Mouse (Mus musculus) left cerebral cortex, postnatal 4 days (tissue): Measurements from ENCODE around the gene Gm21915. TPM values are rescaled to one million over a fixed set of nuclear protein-coding genes. Genes with fewer than 3 reads are reported as not detected.

Experiments used
- DNase-seq: peaks from one replicate; pipeline ENCODE4 v3.0.0-alpha.2; 2022
- intact Hi-C: fragments of 180-260 bp; cut with DNase I; formaldehyde crosslinking; loops from one replicate; pipeline ENCODE4 v1.15.1; 2025
- total RNA-seq, 2 experiments: library from RNA; stranded (reverse); gene quantifications; 2 replicates each; pipeline ENCODE4 v1.2.3; 2021

The Gm21915 gene
- not detected for total RNA-seq

DNA sequence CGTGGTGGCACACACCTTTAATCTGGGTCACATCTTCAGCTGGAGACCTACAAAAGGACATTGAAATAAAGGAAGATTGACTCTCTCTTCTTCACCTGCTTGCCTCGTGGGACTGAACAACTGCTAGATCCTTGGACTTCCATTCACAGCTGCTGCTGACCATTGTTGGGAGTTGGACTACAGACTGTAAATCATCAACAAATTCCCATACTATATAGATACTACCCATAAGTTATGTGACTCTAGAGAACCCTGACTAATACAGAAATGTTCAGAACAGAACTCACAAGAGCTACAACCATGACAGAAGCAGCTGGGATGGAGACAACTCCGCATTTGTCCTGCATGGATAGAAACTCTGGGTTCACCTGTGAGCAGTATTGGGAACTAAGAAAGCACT is at the start of gene Gm21915:
Gene Gm21915 (plus strand): TSS at position 301 of the 400 bp plus-strand sequence.
- DNase-seq: no peak
- intact Hi-C loops: no loop called here

DNA sequence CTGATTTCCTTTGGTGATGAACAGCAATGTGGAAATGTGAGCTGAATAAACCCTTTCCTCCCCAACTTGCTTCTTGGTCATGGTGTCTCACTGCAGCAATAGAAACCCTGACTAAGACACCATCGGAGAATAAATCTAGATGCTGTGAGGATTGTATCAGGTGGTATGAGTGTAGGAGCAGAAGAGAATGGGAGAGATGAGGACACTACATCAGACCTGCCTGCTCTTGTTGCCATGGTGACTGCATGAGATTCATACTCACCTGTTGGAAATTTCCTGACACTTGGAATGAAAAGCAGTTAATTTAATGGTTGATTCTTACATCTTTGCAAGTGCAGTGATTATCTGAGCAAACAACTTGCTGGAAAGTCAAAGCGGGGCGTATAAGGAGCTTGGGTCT is 48.1 kb upstream of the Gm21915 start:
- intact Hi-C loops: loop anchor here (10.0 kb wide), 1 partner anchor 207 kb away; no protein-coding TSS in a partner anchor

DNA sequence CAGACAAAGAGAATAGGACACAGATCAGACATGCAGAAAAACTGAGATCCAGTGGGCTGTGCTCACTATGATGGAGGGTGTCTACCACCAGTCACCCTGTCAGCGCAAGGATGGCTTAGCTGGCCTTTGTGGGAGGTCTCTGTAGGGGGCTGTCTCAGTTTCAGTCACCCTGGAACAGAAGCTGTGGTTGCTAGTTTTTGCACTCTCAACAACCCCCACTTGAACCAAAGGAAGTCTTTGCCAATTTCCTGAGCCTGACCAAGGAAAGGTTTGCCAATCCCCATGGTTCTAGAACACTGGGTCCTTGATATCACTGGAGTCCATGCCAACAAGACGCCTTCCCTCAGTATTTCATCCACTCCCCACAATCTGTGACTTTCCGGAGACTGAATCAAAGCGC is 47.6 kb upstream of the Gm21915 start:
- DNase-seq: no peak
- intact Hi-C loops: loop anchor here (10.0 kb wide), 1 partner anchor 208 kb away; no protein-coding TSS in a partner anchor

More for the DNA sequence above, 48.1 kb upstream of the Gm21915 start:
- no peak for DNase-seq

DNA sequence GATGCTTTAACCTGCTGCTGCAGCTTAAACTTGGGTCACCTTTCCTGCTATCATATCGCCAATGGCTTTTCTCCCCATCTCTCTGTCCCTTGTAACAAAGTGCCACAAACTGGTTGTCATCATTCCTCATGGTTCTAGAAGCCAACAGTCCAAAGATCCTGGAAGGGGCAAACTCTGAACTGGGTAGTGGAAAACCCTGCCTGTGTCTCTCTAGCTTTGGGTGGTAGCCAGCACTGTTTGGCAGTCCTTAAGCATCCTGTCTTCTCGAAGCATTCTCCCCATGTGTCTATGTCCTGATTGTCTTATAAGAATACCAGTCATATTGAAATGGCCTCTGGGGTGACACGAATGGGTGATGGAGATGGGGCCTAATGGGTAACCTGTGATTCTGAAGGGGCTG is 45.1 kb upstream of the Gm21915 start:
- intact Hi-C loops: loop anchor here (10.0 kb wide), 1 partner anchor 211 kb away; no protein-coding TSS in a partner anchor
- DNase-seq: no peak

DNA sequence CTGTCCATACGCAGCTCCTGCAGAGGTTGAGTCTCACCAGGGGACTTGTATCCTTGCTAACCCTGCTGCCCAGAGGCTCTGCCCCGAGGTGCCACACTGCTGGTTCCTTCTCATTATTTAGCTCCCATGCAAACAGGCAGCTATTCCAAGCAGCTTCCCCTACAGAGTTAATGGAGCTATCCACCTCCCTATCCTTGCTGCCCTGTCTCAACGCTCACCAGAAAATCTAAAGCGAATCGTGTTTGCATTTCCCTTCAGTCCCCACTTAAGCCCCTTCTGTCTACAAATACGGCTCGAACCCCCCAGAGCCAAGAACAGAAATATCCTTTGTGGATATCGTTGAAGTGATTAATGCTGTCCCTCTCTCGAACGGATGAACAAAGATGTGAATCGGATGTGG is 43.8 kb upstream of the Gm21915 start:
- no peak for DNase-seq
- intact Hi-C loops: loop anchor here (10.0 kb wide), 1 partner anchor 212 kb away; no protein-coding TSS in a partner anchor

DNA sequence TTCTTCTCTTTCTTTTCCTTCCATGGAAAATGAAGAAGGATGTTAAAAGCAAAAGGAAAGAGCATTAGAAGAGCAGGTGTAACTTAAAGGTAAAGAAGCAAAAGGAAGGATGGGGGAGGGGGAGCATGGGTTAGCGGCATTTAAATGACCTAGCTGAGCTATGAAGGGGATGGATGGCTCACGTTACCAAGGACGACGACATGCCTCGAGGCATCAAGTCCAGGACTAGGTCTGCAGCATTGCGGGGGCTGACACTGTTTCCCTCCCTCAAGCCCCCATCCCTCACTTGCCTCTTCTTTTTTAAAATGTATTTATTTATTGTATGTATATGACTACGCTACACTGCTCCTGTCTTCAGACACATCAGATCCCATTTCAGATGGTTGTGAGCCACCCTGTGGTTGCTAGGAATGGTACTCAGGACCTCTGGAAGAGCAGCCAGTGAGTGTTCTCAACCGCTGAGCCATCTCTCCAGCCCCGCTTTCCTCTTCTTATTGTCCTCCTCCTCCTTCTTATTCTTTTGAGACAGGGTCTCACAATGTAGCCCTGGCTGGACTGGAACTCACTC is 43.2 kb upstream of the Gm21915 start:
- no peak for DNase-seq
- intact Hi-C loops: loop anchor here (10.0 kb wide), 1 partner anchor 212 kb away; no protein-coding TSS in a partner anchor

DNA sequence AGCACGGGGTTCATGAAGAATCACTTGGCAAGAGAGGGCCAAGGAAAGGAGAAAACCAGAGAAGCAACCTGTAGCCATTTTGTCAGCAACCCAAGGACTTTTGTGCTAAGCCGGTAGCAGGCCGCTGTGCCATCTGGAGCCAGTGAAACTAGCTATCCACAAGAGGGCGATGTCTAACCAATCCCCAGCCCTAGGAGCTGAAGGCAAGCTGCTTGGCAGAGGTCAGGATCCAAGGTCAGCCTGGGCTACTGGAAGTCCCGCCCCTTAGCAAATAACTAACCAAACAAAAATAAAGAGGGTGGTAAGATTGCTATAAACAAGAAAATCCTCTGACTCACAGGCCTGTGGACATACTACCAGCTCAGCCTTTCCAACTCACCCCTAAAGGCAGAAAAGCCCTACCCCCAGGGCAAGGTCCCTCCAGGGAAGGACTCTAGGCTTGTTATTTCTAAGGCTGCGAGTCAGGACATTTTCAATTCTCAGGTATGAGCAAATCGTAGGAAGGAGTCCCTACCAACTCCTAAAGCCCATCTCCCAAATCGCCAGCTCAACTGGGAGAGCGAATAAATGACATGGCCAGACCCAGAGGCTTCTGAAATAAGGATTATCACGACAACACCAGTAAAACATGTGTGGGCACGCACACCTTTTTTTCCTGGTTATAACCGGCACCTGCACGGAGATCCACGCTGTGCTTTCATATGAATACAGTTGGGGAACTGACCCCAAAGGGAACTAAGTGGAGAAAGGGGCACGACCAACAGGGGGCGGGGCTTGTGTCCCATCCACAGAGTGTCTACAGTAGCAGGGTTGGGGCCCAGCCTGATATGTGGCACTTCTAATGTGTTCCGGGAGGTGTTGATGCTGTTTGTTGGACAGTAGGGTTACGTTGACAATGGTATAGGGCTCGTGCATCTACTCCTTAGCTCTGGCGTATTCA is 42.0 kb upstream of the Gm21915 start:
- intact Hi-C loops: loop anchor here (10.0 kb wide), 1 partner anchor 214 kb away; no protein-coding TSS in a partner anchor
- DNase-seq: peak; percentile 72

DNA sequence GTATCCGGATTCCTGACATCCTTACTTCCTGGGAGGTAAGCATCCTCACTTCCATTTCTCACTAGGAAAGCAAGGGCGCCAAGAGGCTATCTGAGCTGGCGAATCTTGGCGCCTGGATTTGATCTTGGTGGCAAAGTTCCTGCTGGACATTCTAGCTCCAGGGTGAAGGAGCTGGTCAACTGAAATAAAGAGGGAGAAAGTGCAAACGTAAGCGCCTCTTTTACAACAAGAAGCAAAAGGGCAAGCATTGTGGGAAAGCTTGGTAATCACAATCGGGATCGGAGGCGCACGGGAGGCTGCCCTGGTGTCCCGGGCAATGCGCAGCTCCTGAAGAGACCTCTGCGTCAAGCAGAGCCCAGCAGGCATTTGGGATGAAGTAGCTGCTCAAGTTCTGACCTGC is 41.0 kb upstream of the Gm21915 start:
- no peak for DNase-seq
- intact Hi-C loops: loop anchor here (10.0 kb wide), 1 partner anchor 215 kb away; no protein-coding TSS in a partner anchor

DNA sequence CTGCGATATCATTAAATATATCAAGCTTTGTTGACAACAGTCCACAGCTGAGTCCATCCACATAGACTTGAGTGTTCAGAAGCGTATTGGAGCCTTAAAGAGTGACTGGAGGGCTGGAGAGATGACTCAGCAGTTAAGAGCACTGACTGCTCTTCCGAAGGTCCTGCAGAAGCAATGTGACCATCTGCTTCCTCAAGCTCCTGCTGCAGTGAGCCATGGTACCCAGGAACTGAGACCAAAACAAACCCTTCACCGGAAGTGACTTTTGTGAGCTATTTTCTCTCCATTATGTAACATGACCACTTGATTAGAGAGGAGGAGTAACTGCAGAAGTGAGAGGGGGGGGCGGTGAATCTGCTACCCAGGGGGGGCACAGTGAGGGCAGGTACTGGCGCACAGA is 39.3 kb upstream of the Gm21915 start:
- no peak for DNase-seq
- intact Hi-C loops: no loop called here

DNA sequence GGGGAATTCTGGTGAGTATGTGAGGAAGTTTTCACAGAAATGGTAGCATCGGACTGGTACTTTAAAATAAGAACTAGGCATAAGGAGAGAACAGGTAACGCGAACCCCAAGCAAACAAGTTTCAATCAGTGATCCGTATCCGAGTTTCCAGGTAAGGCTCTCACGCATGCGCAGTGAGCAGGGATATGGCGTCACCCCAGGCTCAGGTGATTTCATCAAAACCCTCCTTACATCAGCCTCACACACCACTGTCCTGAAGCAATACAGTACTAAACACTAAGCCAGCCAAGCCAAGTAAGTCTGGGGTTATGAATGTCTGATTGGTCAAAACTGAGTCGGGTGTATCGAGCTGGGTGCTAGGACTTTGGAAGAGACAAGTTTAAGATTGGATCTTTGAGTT is 38.9 kb upstream of the Gm21915 start:
- no peak for DNase-seq
- intact Hi-C loops: no loop called here

DNA sequence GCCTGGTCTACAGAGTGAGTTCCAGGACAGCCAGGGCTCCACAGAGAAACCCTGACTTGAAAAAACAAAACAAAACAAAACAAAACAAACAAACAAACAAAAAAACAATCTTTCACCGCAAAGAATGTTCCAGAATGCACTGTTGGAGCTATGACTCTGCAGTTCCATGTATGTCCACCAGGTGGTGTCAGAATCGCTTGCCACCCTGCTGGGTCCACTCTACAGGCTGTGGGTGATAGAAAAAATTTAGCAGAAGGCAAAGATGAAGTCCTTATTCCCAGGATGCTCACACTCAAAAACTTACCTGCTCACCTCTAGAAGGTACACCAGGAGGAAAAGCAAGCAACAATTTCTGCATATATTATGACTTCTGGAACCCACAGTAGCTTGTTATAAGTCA is 34.4 kb upstream of the Gm21915 start:
- DNase-seq: peak; percentile 68
- intact Hi-C loops: loop anchor here (5.0 kb wide), 2 partner anchors 51 to 116 kb away; partner anchors contain the start of gene Clmp

DNA sequence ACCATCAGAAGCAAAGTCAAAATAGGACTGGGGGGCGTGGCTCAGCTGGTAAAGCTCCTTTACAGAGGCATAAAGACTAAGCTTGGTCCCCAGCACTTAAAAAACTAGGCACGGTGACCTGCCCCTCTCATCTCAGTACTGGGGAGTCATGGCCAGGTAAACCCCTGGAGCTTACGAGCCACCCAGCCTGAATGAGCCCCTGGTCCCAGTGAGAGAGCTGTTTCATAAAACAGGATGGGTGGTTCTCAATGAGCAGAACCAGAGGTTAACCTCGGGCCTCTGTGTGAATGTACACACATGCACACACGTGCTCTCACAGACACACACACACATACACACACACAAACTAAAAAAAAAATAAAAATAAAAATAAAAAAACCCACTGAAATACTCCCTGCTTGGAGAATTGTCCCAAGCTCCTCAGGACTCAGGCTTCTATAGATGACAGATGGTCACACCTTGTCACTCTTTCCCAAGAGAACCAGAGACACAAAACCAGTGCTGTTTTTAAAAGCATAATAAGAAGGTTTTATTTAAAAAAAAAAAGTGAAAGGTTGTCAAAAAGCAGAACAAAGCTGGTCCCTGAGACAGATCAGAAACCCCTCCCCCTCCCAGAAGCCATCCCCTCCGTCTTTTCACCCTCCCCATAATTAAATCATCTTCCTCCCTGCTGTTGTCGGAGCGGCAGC is 32.6 kb upstream of the Gm21915 start:
- intact Hi-C loops: loop anchor here (5.0 kb wide), 2 partner anchors 49 to 114 kb away; partner anchors contain the start of gene Clmp
- DNase-seq: no peak

DNA sequence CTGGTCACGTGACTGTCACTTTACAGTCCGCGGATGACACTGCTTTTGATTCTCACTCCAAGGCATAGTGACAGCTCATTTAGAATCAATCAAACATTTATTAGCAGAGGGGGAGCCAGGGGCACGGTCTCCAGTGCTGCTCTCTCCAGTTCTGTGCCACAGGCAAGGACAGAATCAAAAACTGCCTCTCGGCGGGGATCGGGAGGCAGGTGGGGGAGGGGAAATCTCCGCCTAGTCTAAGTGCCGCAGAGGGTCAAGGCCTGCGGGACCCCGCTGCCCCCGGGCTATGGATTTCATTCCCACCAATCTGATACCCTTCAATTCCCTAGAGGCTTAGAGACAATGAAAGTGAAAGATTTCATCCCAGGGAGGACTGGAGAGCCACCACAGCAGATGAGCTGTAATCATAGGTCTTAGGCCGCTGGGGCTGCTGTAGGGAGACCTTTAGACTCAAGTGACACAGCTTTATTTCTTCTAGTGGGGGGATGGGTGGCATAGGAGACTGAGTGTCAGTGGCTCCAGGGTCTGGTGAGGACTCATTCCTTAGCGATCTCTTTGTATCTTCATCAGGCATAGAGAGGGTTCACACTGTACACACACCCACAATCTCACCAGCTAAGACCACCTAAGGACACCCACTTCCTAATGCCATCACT is 31.9 kb upstream of the Gm21915 start:
- DNase-seq: peak; percentile 64
- intact Hi-C loops: loop anchor here (5.0 kb wide), 2 partner anchors 49 to 114 kb away; partner anchors contain the start of gene Clmp

DNA sequence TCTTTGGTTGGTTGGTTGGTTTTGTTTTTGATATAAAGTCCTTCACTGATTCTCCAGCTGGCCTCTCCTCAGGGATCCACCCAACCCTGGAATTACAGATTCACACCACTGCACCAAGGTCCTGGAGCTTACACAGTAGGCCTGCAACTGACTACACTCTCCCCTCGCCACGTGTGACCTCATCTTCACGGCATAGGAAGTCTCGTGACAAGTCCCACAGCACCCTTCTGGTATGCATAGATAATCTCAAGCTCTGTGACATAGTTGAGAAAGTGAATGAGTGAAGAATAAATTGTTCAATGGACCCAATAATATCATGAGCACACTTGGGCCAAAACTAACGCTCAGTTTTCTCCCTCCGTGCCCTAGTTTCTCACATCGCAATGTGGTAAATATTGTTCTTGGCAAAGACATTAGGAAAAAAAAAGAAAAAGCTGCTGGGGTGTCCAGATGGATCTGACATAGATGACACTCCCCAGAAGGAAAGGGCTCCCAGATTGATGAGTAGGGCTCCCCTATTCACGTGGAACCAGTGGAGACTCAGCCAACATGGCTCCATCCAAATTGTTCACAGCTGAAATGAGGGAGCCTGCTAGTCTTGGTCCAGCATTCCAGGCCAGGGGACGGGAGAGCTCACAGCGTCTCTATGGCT is 30.8 kb upstream of the Gm21915 start:
- DNase-seq: no peak
- intact Hi-C loops: loop anchor here (5.0 kb wide), 2 partner anchors 48 to 113 kb away; partner anchors contain the start of gene Clmp

DNA sequence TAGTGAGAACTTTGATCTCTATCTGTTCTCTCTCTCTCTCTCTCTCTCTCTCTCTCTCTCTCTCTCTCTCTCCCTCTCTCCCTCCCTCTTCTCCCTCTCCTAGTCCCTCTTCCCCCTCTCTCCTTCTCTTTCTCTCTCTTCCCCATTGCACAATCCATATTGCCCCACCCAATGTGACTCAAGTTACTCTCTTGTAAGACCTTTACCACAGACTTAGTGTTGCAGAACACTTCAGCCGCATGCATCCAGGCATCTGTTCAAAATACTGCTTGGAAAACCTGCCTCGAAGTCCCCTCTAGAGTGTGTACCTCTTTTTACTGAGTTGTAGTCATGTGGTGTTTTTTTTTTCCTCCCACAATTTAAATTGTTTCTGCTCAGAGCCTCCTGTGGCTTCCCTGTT is 29.1 kb upstream of the Gm21915 start:
- intact Hi-C loops: no loop called here

DNA sequence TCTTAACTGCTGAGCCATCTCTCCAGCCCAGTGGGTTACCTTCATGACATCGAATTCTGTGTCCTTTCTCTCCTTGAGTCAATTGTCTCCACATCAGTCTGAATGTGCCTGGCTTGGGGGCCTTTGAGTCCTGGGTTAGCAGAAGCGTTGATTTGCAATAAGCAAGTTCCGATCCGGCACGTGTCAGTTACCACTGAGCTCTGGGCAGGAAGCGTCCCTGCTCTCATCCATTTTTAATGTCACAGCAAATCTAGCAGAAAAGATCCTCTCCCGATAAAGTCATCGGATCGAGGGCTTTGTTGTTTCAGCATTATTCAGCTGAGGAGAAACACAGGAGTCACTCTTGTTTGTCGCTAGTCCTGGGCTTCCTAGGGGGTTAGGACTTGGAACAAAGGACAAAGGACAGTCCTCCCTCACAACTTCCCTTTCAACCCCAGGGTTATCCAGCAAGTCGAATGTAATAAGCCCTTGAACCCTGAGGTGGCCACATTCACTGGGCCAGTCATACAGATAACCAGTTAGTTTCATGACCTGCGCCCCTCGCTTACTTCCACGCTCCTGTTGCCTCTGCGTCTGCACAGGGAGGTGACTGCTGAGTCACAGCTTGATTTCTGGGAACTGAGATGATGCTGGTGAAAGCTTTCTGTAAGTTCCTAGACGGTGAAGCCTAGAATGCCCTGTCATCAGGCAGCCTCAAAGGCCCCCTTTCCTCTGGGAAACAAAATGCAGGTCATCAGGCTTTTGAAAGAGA is 27.8 kb upstream of the Gm21915 start:
- intact Hi-C loops: no loop called here
- no peak for DNase-seq

More for the DNA sequence above, 29.1 kb upstream of the Gm21915 start:
- no peak for DNase-seq

DNA sequence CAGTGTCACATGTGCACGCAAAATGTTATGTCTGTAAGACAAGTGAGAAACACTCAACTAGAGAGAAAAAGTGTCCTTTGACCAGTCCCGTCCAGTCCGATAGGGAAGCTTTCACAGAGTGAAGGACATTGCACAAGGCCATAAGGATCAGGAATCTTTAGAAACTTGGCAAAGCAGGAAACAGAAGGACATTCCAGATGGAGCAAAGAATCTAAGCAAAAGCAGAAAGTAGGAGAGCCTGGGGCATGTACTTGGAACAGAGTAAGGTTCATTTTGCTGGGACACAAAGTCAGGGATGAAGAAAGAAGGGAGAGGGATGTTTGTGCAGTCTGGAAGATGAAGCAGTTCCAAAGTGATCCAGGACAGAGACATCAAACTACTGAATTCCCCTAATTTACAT is 21.0 kb upstream of the Gm21915 start:
- no peak for DNase-seq
- intact Hi-C loops: no loop called here

DNA sequence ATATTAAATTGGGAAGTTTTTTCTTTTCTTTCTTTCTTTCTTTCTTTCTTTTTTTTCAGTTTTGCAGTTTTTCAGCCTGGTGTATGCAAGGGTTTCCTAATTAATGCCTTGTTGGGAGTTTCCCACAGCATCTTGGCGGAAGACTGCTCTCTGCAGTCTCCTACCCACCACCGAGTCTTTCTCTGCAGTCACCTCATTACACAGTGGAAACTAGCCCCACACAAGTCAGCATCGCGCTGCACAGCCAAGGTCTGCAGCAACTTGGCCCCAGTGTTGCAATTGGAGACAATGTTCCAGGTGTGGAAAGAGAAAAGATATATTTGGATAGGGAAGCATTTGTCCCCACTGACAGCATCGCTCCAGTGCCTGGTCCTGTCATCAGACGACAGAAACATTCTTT is 20.4 kb upstream of the Gm21915 start:
- intact Hi-C loops: no loop called here
- no peak for DNase-seq

DNA sequence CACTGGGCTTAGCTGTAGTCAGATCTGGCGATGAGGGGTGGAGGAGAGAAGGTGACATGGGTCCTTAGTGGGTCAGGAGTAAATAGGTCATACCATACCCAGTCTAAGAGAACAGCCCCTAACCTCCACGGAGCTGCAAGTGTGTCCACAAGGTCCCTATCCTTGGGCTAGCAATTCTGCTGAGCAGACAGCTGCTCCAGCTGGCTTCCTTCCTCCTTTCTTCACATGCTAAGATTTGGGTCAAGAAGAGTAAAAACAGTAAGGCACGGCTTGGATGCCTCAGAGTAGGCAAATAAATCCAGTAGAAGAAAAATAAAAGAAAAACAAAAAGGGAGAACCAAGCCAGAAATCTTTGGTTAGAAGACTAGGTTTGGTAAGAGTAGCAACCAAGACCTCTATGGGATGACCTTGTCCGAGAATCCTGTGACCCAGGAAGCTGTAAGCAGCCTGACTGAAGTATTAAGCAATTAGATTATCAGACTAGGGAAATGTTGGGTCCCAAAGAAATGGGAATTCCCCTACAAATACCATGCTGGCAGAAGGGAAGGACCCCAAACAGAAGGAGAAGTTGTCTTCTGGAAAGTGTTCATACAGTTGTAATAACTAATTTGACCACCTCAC is 19.1 kb upstream of the Gm21915 start:
- intact Hi-C loops: no loop called here
- no peak for DNase-seq
